Mouse (Mus musculus) midbrain, embryonic 12.5 days (tissue): ENCODE measurements at regions not wholly inside any gene's neighbourhood (a gene's known extent, or its start where the extent isn't known, plus 50 kb on each side); places are given as distances from the start of the nearest gene placed in this dataset.

Experiments used
- ATAC-seq: fragments of 200-750 bp; cut with Nextera tagmentation; 2 replicates; pipeline ENCODE4 v1.8.0; 2017; ENCODE audit warnings: low read depth, moderate TSS enrichment, moderate library complexity; ENCODE audit not compliant: low FRiP score
- H3K27ac ChIP-seq: fragments of 300-500 bp; sonication (generic); replicated peaks from 2 replicates; pipeline ENCODE4 v1.5.1; 2016; ENCODE audit warnings: mild to moderate bottlenecking
- H3K27me3 ChIP-seq: fragments of 300-500 bp; sonication (generic); 2 replicates; pipeline ENCODE4 v1.6.1; 2016; ENCODE audit warnings: mild to moderate bottlenecking
- H3K36me3 ChIP-seq: fragments of 300-500 bp; sonication (generic); 2 replicates; pipeline ENCODE4 v1.6.1; 2016
- H3K4me1 ChIP-seq: fragments of 300-500 bp; sonication (generic); 2 replicates; pipeline ENCODE4 v1.6.1; 2016
- H3K4me2 ChIP-seq: fragments of 300-500 bp; sonication (generic); replicated peaks from 2 replicates; pipeline ENCODE4 v1.6.1; 2016; ENCODE audit warnings: mild to moderate bottlenecking, moderate library complexity
- H3K4me3 ChIP-seq: fragments of 300-500 bp; sonication (generic); 2 replicates; pipeline ENCODE4 v1.5.1; 2016; ENCODE audit warnings: mild to moderate bottlenecking
- H3K9ac ChIP-seq: fragments of 300-500 bp; sonication (generic); replicated peaks from 2 replicates; pipeline ENCODE4 v1.6.1; 2016; ENCODE audit warnings: mild to moderate bottlenecking, moderate library complexity
- H3K9me3 ChIP-seq: fragments of 300-500 bp; sonication (generic); 2 replicates; pipeline ENCODE4 v1.6.1; 2016; ENCODE audit warnings: mild to moderate bottlenecking
- WGBS: fragments of 180-500 bp; shearing (Covaris S2); methylation state at CpG from one replicate; pipeline ENCODE4 v1.1.7; 2016; 5-methylcytosine and 5-hydroxymethylcytosine counted together

- Histone ChIP-seq H3K27me3 (no peaks in the 10 kb centered on the region), H3K4me3 (no peak overlapping the region), H3K27ac (no peak overlapping the region), H3K36me3 (no peaks in the 10 kb centered on the region), H3K4me2 (no peak overlapping the region), H3K4me1 (peaks cover 10% of the 10 kb centered on the region; the same call in 1 of the 2 replicates), H3K9ac (no peak overlapping the region), H3K9me3 (no peaks in the 10 kb centered on the region)
- peak; percentile 63; the same call in 1 of the 2 replicates for ATAC-seq
Observed at GRCm38 (mm10) chr12:50190892-50191539, 457.9 kb downstream of the Prkd1 start.

- H3K4me2 ChIP-seq = no peak overlapping the region
Observed at GRCm38 (mm10) chr12:50191733-50192612, 456.9 kb downstream of the Prkd1 start.

GRCm38 (mm10) chr12:50193501-50193900 lies 455.4 kb downstream of the Prkd1 start:
- no peak overlapping the region for H3K9ac ChIP-seq
- peaks cover 10% of the 10 kb centered on the region; the same call in 1 of the 2 replicates for H3K4me1 ChIP-seq
- H3K27ac ChIP-seq = no peak overlapping the region
- 70% methylated on average over 3 of the region's 3 CpGs for WGBS
- H3K27me3 ChIP-seq = no peaks in the 10 kb centered on the region
- no peak overlapping the region for H3K4me2 ChIP-seq
- no peaks in the 10 kb centered on the region for H3K36me3 ChIP-seq
- H3K9me3 ChIP-seq = no peaks in the 10 kb centered on the region
- no peak overlapping the region for H3K4me3 ChIP-seq
- no peak for ATAC-seq

More at GRCm38 (mm10) chr12:50191733-50192612, 456.9 kb downstream of the Prkd1 start:
- no peak for ATAC-seq
- no peak overlapping the region for H3K4me3 ChIP-seq
- no peaks in the 10 kb centered on the region for H3K27me3 ChIP-seq
- no peaks in the 10 kb centered on the region for H3K36me3 ChIP-seq
- peaks cover 10% of the 10 kb centered on the region; the same call in 1 of the 2 replicates for H3K4me1 ChIP-seq
- no peak overlapping the region for H3K9ac ChIP-seq
- no peak overlapping the region for H3K27ac ChIP-seq
- 69% methylated on average over 11 of the region's 11 CpGs for WGBS
- no peaks in the 10 kb centered on the region for H3K9me3 ChIP-seq

GRCm38 (mm10) chr12:50194714-50195113 lies 454.2 kb downstream of the Prkd1 start:
- Histone ChIP-seq H3K4me3 (no peak overlapping the region), H3K27me3 (no peaks in the 10 kb centered on the region), H3K36me3 (no peaks in the 10 kb centered on the region), H3K27ac (no peak overlapping the region), H3K4me1 (peaks cover 10% of the 10 kb centered on the region; the same call in 1 of the 2 replicates), H3K9me3 (no peaks in the 10 kb centered on the region), H3K9ac (no peak overlapping the region), H3K4me2 (no peak overlapping the region)
- ATAC-seq = peak; percentile 31; the same call in 1 of the 2 replicates

- Histone ChIP-seq H3K27ac (no peak overlapping the region), H3K4me3 (no peak overlapping the region), H3K4me1 (peaks cover 10% of the 10 kb centered on the region; the same call in 1 of the 2 replicates), H3K9ac (no peak overlapping the region), H3K27me3 (no peaks in the 10 kb centered on the region), H3K36me3 (no peaks in the 10 kb centered on the region), H3K4me2 (no peak overlapping the region), H3K9me3 (no peaks in the 10 kb centered on the region)
- no peak for ATAC-seq
- 61% methylated on average over 2 of the region's 2 CpGs for WGBS
Observed at GRCm38 (mm10) chr12:50196339-50196738, 452.6 kb downstream of the Prkd1 start.

GRCm38 (mm10) chr12:50241139-50241538 lies 407.8 kb downstream of the Prkd1 start:
- H3K27me3 ChIP-seq = no peaks in the 10 kb centered on the region
- no peak overlapping the region for H3K4me3 ChIP-seq
- no peak overlapping the region for H3K4me2 ChIP-seq
- H3K9me3 ChIP-seq = no peaks in the 10 kb centered on the region
- H3K27ac ChIP-seq = no peak overlapping the region
- H3K9ac ChIP-seq = no peak overlapping the region
- 91% methylated on average over 1 of the region's 1 CpGs for WGBS
- no peak for ATAC-seq
- H3K4me1 ChIP-seq = no peaks in the 10 kb centered on the region
- H3K36me3 ChIP-seq = no peaks in the 10 kb centered on the region

GRCm38 (mm10) chr12:50258901-50259300 lies 390.0 kb downstream of the Prkd1 start:
- no peak for ATAC-seq
- Histone ChIP-seq H3K9me3 (no peaks in the 10 kb centered on the region), H3K9ac (no peak overlapping the region), H3K4me2 (no peak overlapping the region), H3K27ac (no peak overlapping the region), H3K27me3 (no peaks in the 10 kb centered on the region), H3K4me1 (no peaks in the 10 kb centered on the region), H3K36me3 (no peaks in the 10 kb centered on the region), H3K4me3 (no peak overlapping the region)
- WGBS = 82% methylated on average over 4 of the region's 4 CpGs

GRCm38 (mm10) chr12:50261072-50261471 lies 387.8 kb downstream of the Prkd1 start:
- Histone ChIP-seq H3K36me3 (no peaks in the 10 kb centered on the region), H3K27ac (no peak overlapping the region), H3K27me3 (no peaks in the 10 kb centered on the region), H3K9me3 (no peaks in the 10 kb centered on the region), H3K4me2 (no peak overlapping the region), H3K9ac (no peak overlapping the region), H3K4me3 (no peak overlapping the region), H3K4me1 (no peaks in the 10 kb centered on the region)
- no peak for ATAC-seq
- WGBS = 84% methylated on average over 4 of the region's 4 CpGs

- no peak for ATAC-seq
- H3K27ac ChIP-seq = no peak overlapping the region
- no peaks in the 10 kb centered on the region for H3K9me3 ChIP-seq
Observed at GRCm38 (mm10) chr12:50273239-50273880, 375.5 kb downstream of the Prkd1 start.

GRCm38 (mm10) chr12:50281615-50282014 lies 367.3 kb downstream of the Prkd1 start:
- Histone ChIP-seq H3K4me1 (no peaks in the 10 kb centered on the region), H3K27me3 (no peaks in the 10 kb centered on the region), H3K4me2 (no peak overlapping the region), H3K36me3 (no peaks in the 10 kb centered on the region), H3K9ac (no peak overlapping the region), H3K27ac (no peak overlapping the region), H3K4me3 (no peak overlapping the region), H3K9me3 (no peaks in the 10 kb centered on the region)
- no peak for ATAC-seq
- WGBS = 75% methylated on average over 1 of the region's 1 CpGs

More at GRCm38 (mm10) chr12:50273239-50273880, 375.5 kb downstream of the Prkd1 start:
- H3K4me1 ChIP-seq = no peaks in the 10 kb centered on the region
- no peaks in the 10 kb centered on the region for H3K27me3 ChIP-seq
- no peak overlapping the region for H3K4me2 ChIP-seq
- H3K4me3 ChIP-seq = no peak overlapping the region
- WGBS = 94% methylated on average over 2 of the region's 2 CpGs
- no peak overlapping the region for H3K9ac ChIP-seq
- no peaks in the 10 kb centered on the region for H3K36me3 ChIP-seq
